Mouse (Mus musculus) inflammation-experienced regulatory T-cells, adult 6 months (primary cell): ENCODE results near the gene Maco1. TPM values are rescaled to one million over a fixed set of nuclear protein-coding genes. Genes with fewer than 3 reads are reported as not detected.
A peak's percentile ranks its signal among the peaks of the same experiment; 100 is the strongest.
"Not testable (repeated sequence)": the region's sequence is repeated elsewhere in the genome, so short reads cannot be mapped to it uniquely, and the experiment has no call there.

Experiments
- ATAC-seq: one replicate; pipeline ENCODE4 v1.8.0; 2017
- polyA plus RNA-seq, 3 experiments: library from polyadenylated mRNA; unstranded; fragments of 100-300 nt; shearing (Covaris generic); gene quantifications; one replicate each; pipeline ENCODE4 v1.2.1; 2017

Gene Maco1
- polyA plus RNA-seq, 3 experiments from 2014 or later: 3.4 to 5.5 (median 5.4) TPM

- no peak for ATAC-seq
These were observed 3.4 kb upstream of the Maco1 start for GRCm38 (mm10) chr4:134856501-134856900.

GRCm38 (mm10) chr4:134856056-134856455 lies 2.9 kb upstream of the Maco1 start:
- ATAC-seq: no peak

GRCm38 (mm10) chr4:134855371-134855770 lies 2.2 kb upstream of the Maco1 start:
- ATAC-seq: no peak

GRCm38 (mm10) chr4:134853637-134854485 lies 716 bp upstream of the Maco1 start:
- ATAC-seq: peak; percentile 81

- ATAC-seq: no peak
These were observed 498 bp downstream of the Maco1 start for GRCm38 (mm10) chr4:134852438-134853255.

GRCm38 (mm10) chr4:134851876-134852275 lies 1.3 kb downstream of the Maco1 start:
- ATAC-seq: no peak

- no peak for ATAC-seq
These were observed 1.9 kb downstream of the Maco1 start for GRCm38 (mm10) chr4:134851236-134851635.

- no peak for ATAC-seq
These were observed 2.6 kb downstream of the Maco1 start for GRCm38 (mm10) chr4:134850551-134850950.

GRCm38 (mm10) chr4:134847587-134847986 lies 5.6 kb downstream of the Maco1 start:
- no peak for ATAC-seq

GRCm38 (mm10) chr4:134843566-134843965 lies 9.6 kb downstream of the Maco1 start:
- no peak for ATAC-seq

- no peak for ATAC-seq
These were observed 12.9 kb downstream of the Maco1 start for GRCm38 (mm10) chr4:134840231-134840630.

GRCm38 (mm10) chr4:134838706-134839105 lies 14.4 kb downstream of the Maco1 start:
- not testable (repeated sequence) for ATAC-seq

GRCm38 (mm10) chr4:134838221-134838620 lies 14.9 kb downstream of the Maco1 start:
- ATAC-seq: no peak

- ATAC-seq: no peak
These were observed 17.7 kb downstream of the Maco1 start for GRCm38 (mm10) chr4:134835486-134835885.

- no peak for ATAC-seq
These were observed 21.2 kb downstream of the Maco1 start for GRCm38 (mm10) chr4:134831934-134832333.

- ATAC-seq: no peak
These were observed 25.3 kb downstream of the Maco1 start for GRCm38 (mm10) chr4:134827806-134828205.

- no peak for ATAC-seq
These were observed 26.8 kb downstream of the Maco1 start for GRCm38 (mm10) chr4:134826348-134826747.

- ATAC-seq: not testable (repeated sequence)
These were observed 27.3 kb downstream of the Maco1 start for GRCm38 (mm10) chr4:134825864-134826263.

GRCm38 (mm10) chr4:134823560-134823959 lies 29.6 kb downstream of the Maco1 start:
- no peak for ATAC-seq

GRCm38 (mm10) chr4:134821061-134821460 lies 32.1 kb downstream of the Maco1 start:
- no peak for ATAC-seq

- ATAC-seq: no peak
These were observed 35.4 kb downstream of the Maco1 start for GRCm38 (mm10) chr4:134817706-134818105.

GRCm38 (mm10) chr4:134814229-134814571 lies 38.9 kb downstream of the Maco1 start:
- ATAC-seq: no peak

GRCm38 (mm10) chr4:134813406-134814228 lies 39.5 kb downstream of the Maco1 start:
- no peak for ATAC-seq
